Mouse (Mus musculus) hindbrain, embryonic 12.5 days (tissue): ENCODE results near the gene 3110040M04Rik. TPM values are rescaled to one million over a fixed set of nuclear protein-coding genes. Genes with fewer than 3 reads are reported as not detected.
"Not testable (repeated sequence)": the region's sequence is repeated elsewhere in the genome, so short reads cannot be mapped to it uniquely, and the experiment has no call there.

Experiments used
- ATAC-seq: fragments of 200-750 bp; cut with Nextera tagmentation; 2 replicates; pipeline ENCODE4 v1.8.0; 2017; ENCODE audit warnings: moderate TSS enrichment; ENCODE audit not compliant: low FRiP score
- H3K27ac ChIP-seq: fragments of 300-500 bp; sonication (generic); 2 replicates; pipeline ENCODE4 v1.5.1; 2016; ENCODE audit warnings: mild to moderate bottlenecking
- H3K27me3 ChIP-seq: fragments of 300-500 bp; sonication (generic); 2 replicates; pipeline ENCODE4 v1.6.1; 2016; ENCODE audit warnings: mild to moderate bottlenecking
- H3K36me3 ChIP-seq: fragments of 300-500 bp; sonication (generic); 2 replicates; pipeline ENCODE4 v1.6.1; 2016; ENCODE audit warnings: mild to moderate bottlenecking
- H3K4me1 ChIP-seq: fragments of 300-500 bp; sonication (generic); 2 replicates; pipeline ENCODE4 v1.6.1; 2016
- H3K4me2 ChIP-seq: fragments of 300-500 bp; sonication (generic); replicated peaks from 2 replicates; pipeline ENCODE4 v1.6.1; 2016; ENCODE audit warnings: mild to moderate bottlenecking
- H3K4me3 ChIP-seq: fragments of 300-500 bp; sonication (generic); 2 replicates; pipeline ENCODE4 v1.5.1; 2016; ENCODE audit warnings: mild to moderate bottlenecking
- H3K9ac ChIP-seq: fragments of 300-500 bp; sonication (generic); 2 replicates; pipeline ENCODE4 v1.6.1; 2016; ENCODE audit warnings: mild to moderate bottlenecking, moderate library complexity
- H3K9me3 ChIP-seq: fragments of 300-500 bp; sonication (generic); replicated peaks from 2 replicates; pipeline ENCODE4 v1.6.1; 2016; ENCODE audit warnings: mild to moderate bottlenecking
- WGBS: fragments of 180-500 bp; shearing (Covaris S2); methylation state at CpG from one replicate; pipeline ENCODE4 v1.1.7; 2016; 5-methylcytosine and 5-hydroxymethylcytosine counted together
- polyA plus RNA-seq: library from polyadenylated mRNA; unstranded; fragments of >200 nt; fragmentation: Nextera tagmentation; extraction: Ambion mirVana; gene quantifications from 2 replicates; pipeline ENCODE4 v1.2.1, GENCODE M21; 2016

Gene 3110040M04Rik
- polyA plus RNA-seq, 1 experiment from 2014 or later, result 0.57 TPM

GRCm38 (mm10) chr1:151198120-151198519 is 5.8 kb upstream of the 3110040M04Rik start, which contains the start of gene Gm47995:
Gm47995 (plus strand) TSS chr1:151198448.
- H3K9ac ChIP-seq, H3K4me3 ChIP-seq, H3K4me2 ChIP-seq, H3K9me3 ChIP-seq, H3K4me1 ChIP-seq, H3K27me3 ChIP-seq, H3K27ac ChIP-seq, H3K36me3 ChIP-seq, ATAC-seq: not testable (repeated sequence)
- 95% methylated on average over 2 of the region's 4 CpGs for WGBS

GRCm38 (mm10) chr1:151200620-151201019 is 3.3 kb upstream of the 3110040M04Rik start:
- H3K4me1 ChIP-seq, H3K27ac ChIP-seq, H3K4me2 ChIP-seq, H3K36me3 ChIP-seq, H3K27me3 ChIP-seq, H3K4me3 ChIP-seq, H3K9ac ChIP-seq, H3K9me3 ChIP-seq, ATAC-seq: not testable (repeated sequence)

GRCm38 (mm10) chr1:151202771-151203170 is 1.1 kb upstream of the 3110040M04Rik start:
- ATAC-seq, H3K4me1 ChIP-seq: not testable (repeated sequence)
- WGBS, result 76% methylated on average over 4 of the region's 5 CpGs

GRCm38 (mm10) chr1:151208493-151208892 is 4.6 kb downstream of the 3110040M04Rik start:
- not testable (repeated sequence) for H3K9me3 ChIP-seq, H3K4me2 ChIP-seq, H3K36me3 ChIP-seq, H3K4me3 ChIP-seq, H3K9ac ChIP-seq, H3K27ac ChIP-seq, H3K4me1 ChIP-seq, ATAC-seq, H3K27me3 ChIP-seq
- 84% methylated on average over 3 of the region's 5 CpGs for WGBS

More at GRCm38 (mm10) chr1:151202771-151203170, 1.1 kb upstream of the 3110040M04Rik start:
- H3K9me3 ChIP-seq, H3K27me3 ChIP-seq, H3K4me3 ChIP-seq, H3K4me2 ChIP-seq, H3K9ac ChIP-seq, H3K36me3 ChIP-seq, H3K27ac ChIP-seq: not testable (repeated sequence)

GRCm38 (mm10) chr1:151208944-151209343 is 5.0 kb downstream of the 3110040M04Rik start:
- ATAC-seq, H3K27me3 ChIP-seq, H3K4me1 ChIP-seq, H3K4me2 ChIP-seq, H3K9me3 ChIP-seq, H3K4me3 ChIP-seq, H3K9ac ChIP-seq, H3K27ac ChIP-seq, H3K36me3 ChIP-seq: not testable (repeated sequence)

GRCm38 (mm10) chr1:151209824-151210355 is 6.0 kb downstream of the 3110040M04Rik start, which contains the start of gene Gm47996:
Gm47996 (plus strand) TSS chr1:151210131.
- H3K4me2 ChIP-seq, H3K9me3 ChIP-seq, H3K4me3 ChIP-seq, H3K36me3 ChIP-seq, H3K9ac ChIP-seq, ATAC-seq, H3K4me1 ChIP-seq, H3K27ac ChIP-seq, H3K27me3 ChIP-seq: not testable (repeated sequence)
- WGBS, result 95% methylated on average over 4 of the region's 8 CpGs

GRCm38 (mm10) chr1:151211666-151212065 is 7.7 kb downstream of the 3110040M04Rik start:
- not testable (repeated sequence) for H3K27me3 ChIP-seq, H3K9me3 ChIP-seq, ATAC-seq, H3K4me3 ChIP-seq, H3K27ac ChIP-seq, H3K4me1 ChIP-seq, H3K9ac ChIP-seq, H3K4me2 ChIP-seq, H3K36me3 ChIP-seq
- WGBS, result 95% methylated on average over 5 of the region's 5 CpGs

- 73% methylated on average over 2 of the region's 2 CpGs for WGBS
- Histone ChIP-seq H3K27me3 (no peaks in the 10 kb centered on the region), H3K4me2 (no peak overlapping the region), H3K9ac (no peak overlapping the region), H3K4me1 (no peaks in the 10 kb centered on the region), H3K36me3 (no peaks in the 10 kb centered on the region), H3K9me3 (no peaks in the 10 kb centered on the region), H3K27ac (no peak overlapping the region), H3K4me3 (no peak overlapping the region)
- no peak for ATAC-seq
Measured at GRCm38 (mm10) chr1:151214862-151215261, 10.9 kb downstream of the 3110040M04Rik start.

- H3K4me1 ChIP-seq, result no peaks in the 10 kb centered on the region
- no peak overlapping the region for H3K4me3 ChIP-seq
- H3K27me3 ChIP-seq, result no peaks in the 10 kb centered on the region
- no peaks in the 10 kb centered on the region for H3K36me3 ChIP-seq
- H3K27ac ChIP-seq, result no peak overlapping the region
- ATAC-seq, result no peak
- no peak overlapping the region for H3K4me2 ChIP-seq
- 81% methylated on average over 1 of the region's 1 CpGs for WGBS
- H3K9me3 ChIP-seq, result no peaks in the 10 kb centered on the region
- no peak overlapping the region for H3K9ac ChIP-seq
Measured at GRCm38 (mm10) chr1:151215985-151216384, 12.1 kb downstream of the 3110040M04Rik start.

- no peak overlapping the region for H3K4me3 ChIP-seq
- H3K4me2 ChIP-seq, result no peak overlapping the region
- H3K9ac ChIP-seq, result no peak overlapping the region
- no peak overlapping the region for H3K27ac ChIP-seq
- H3K9me3 ChIP-seq, result no peaks in the 10 kb centered on the region
- H3K27me3 ChIP-seq, result no peaks in the 10 kb centered on the region
- no peak for ATAC-seq
- 69% methylated on average over 3 of the region's 3 CpGs for WGBS
- no peaks in the 10 kb centered on the region for H3K4me1 ChIP-seq
- H3K36me3 ChIP-seq, result no peaks in the 10 kb centered on the region
Measured at GRCm38 (mm10) chr1:151216417-151216816, 12.5 kb downstream of the 3110040M04Rik start.

GRCm38 (mm10) chr1:151219045-151219444 is 15.1 kb downstream of the 3110040M04Rik start:
- no peak for ATAC-seq
- Histone ChIP-seq H3K4me3 (no peak overlapping the region), H3K27me3 (no peaks in the 10 kb centered on the region), H3K36me3 (no peaks in the 10 kb centered on the region), H3K9ac (no peak overlapping the region), H3K4me2 (no peak overlapping the region), H3K9me3 (no peaks in the 10 kb centered on the region), H3K4me1 (no peaks in the 10 kb centered on the region), H3K27ac (no peak overlapping the region)
- WGBS, result 89% methylated on average over 5 of the region's 5 CpGs

GRCm38 (mm10) chr1:151220098-151220497 is 16.2 kb downstream of the 3110040M04Rik start:
- H3K4me2 ChIP-seq, result no peak overlapping the region
- 70% methylated on average over 7 of the region's 7 CpGs for WGBS
- no peaks in the 10 kb centered on the region for H3K36me3 ChIP-seq
- no peaks in the 10 kb centered on the region for H3K4me1 ChIP-seq
- no peak overlapping the region for H3K4me3 ChIP-seq
- ATAC-seq, result no peak
- H3K27me3 ChIP-seq, result no peaks in the 10 kb centered on the region
- H3K27ac ChIP-seq, result no peak overlapping the region
- H3K9me3 ChIP-seq, result no peaks in the 10 kb centered on the region
- no peak overlapping the region for H3K9ac ChIP-seq

- no peak overlapping the region for H3K4me2 ChIP-seq
- ATAC-seq, result no peak
- no peaks in the 10 kb centered on the region for H3K4me1 ChIP-seq
- no peak overlapping the region for H3K9ac ChIP-seq
- no peak overlapping the region for H3K27ac ChIP-seq
- H3K27me3 ChIP-seq, result no peaks in the 10 kb centered on the region
- WGBS, result 96% methylated on average over 10 of the region's 10 CpGs
- no peaks in the 10 kb centered on the region for H3K36me3 ChIP-seq
- H3K9me3 ChIP-seq, result no peaks in the 10 kb centered on the region
- no peak overlapping the region for H3K4me3 ChIP-seq
Measured at GRCm38 (mm10) chr1:151222561-151223267, 18.8 kb downstream of the 3110040M04Rik start.
